Mouse (Mus musculus): ENCODE data around the gene Tm6sf1.
A peak's percentile ranks its signal among the peaks of the same experiment; 100 is the strongest.
"Not testable (repeated sequence)": the region's sequence is repeated elsewhere in the genome, so short reads cannot be mapped to it uniquely, and the experiment has no call there.

Gene Tm6sf1

GRCm38 (mm10) chr7:81858968-81859721, at the start of gene Tm6sf1:
Gene Tm6sf1, plus strand, starts transcription at chr7:81859001.
- DNase-seq (ENCODE audit: low spot score) = peak; percentile 59

- DNase-seq (ENCODE audit: low spot score) = no peak
These were observed 33.9 kb upstream of the Tm6sf1 start for GRCm38 (mm10) chr7:81824906-81825305.

GRCm38 (mm10) chr7:81825381-81825780, 33.4 kb upstream of the Tm6sf1 start:
- no peak for DNase-seq (ENCODE audit: low spot score)

GRCm38 (mm10) chr7:81827806-81828667, 30.8 kb upstream of the Tm6sf1 start:
- no peak for DNase-seq (ENCODE audit: low spot score)

GRCm38 (mm10) chr7:81828681-81829378, 30.0 kb upstream of the Tm6sf1 start:
- DNase-seq (ENCODE audit: low spot score) = peak; percentile 70

GRCm38 (mm10) chr7:81829379-81829894, 29.4 kb upstream of the Tm6sf1 start, which contains the start of gene Btbd1:
Gene Btbd1, minus strand, starts transcription at chr7:81829431.
- DNase-seq (ENCODE audit: low spot score) = peak; percentile 89

- no peak for DNase-seq (ENCODE audit: low spot score)
These were observed 24.0 kb upstream of the Tm6sf1 start for GRCm38 (mm10) chr7:81834847-81835246.

- no peak for DNase-seq (ENCODE audit: low spot score)
These were observed 23.4 kb upstream of the Tm6sf1 start for GRCm38 (mm10) chr7:81835430-81835829.

- not testable (repeated sequence) for DNase-seq (ENCODE audit: low spot score)
These were observed 21.0 kb upstream of the Tm6sf1 start for GRCm38 (mm10) chr7:81837771-81838170.

- no peak for DNase-seq (ENCODE audit: low spot score)
These were observed 19.1 kb upstream of the Tm6sf1 start for GRCm38 (mm10) chr7:81839746-81840145.

- DNase-seq (ENCODE audit: low spot score) = no peak
These were observed 18.1 kb upstream of the Tm6sf1 start for GRCm38 (mm10) chr7:81840661-81841181.

GRCm38 (mm10) chr7:81841439-81841838, 17.4 kb upstream of the Tm6sf1 start:
- no peak for DNase-seq (ENCODE audit: low spot score)

GRCm38 (mm10) chr7:81842141-81842540, 16.7 kb upstream of the Tm6sf1 start:
- no peak for DNase-seq (ENCODE audit: low spot score)

GRCm38 (mm10) chr7:81842998-81843397, 15.8 kb upstream of the Tm6sf1 start:
- no peak for DNase-seq (ENCODE audit: low spot score)

- DNase-seq (ENCODE audit: low spot score) = no peak
These were observed 14.9 kb upstream of the Tm6sf1 start for GRCm38 (mm10) chr7:81843903-81844302.

GRCm38 (mm10) chr7:81844801-81845200, 14.0 kb upstream of the Tm6sf1 start:
- DNase-seq (ENCODE audit: low spot score) = no peak

- DNase-seq (ENCODE audit: low spot score) = no peak
These were observed 13.5 kb upstream of the Tm6sf1 start for GRCm38 (mm10) chr7:81845313-81845712.

- no peak for DNase-seq (ENCODE audit: low spot score)
These were observed 12.8 kb upstream of the Tm6sf1 start for GRCm38 (mm10) chr7:81846008-81846407.

GRCm38 (mm10) chr7:81847010-81847409, 11.8 kb upstream of the Tm6sf1 start:
- no peak for DNase-seq (ENCODE audit: low spot score)

GRCm38 (mm10) chr7:81847777-81848176, 11.0 kb upstream of the Tm6sf1 start:
- no peak for DNase-seq (ENCODE audit: low spot score)

GRCm38 (mm10) chr7:81849214-81849613, 9.6 kb upstream of the Tm6sf1 start:
- DNase-seq (ENCODE audit: low spot score) = no peak

- DNase-seq (ENCODE audit: low spot score) = no peak
These were observed 9.2 kb upstream of the Tm6sf1 start for GRCm38 (mm10) chr7:81849633-81850032.

Data from ovary, postnatal 36 days (tissue).